Mouse (Mus musculus) neural tube, embryonic 15.5 days (tissue): Measurements from ENCODE around the gene Lrp4. TPM values are rescaled to one million over a fixed set of nuclear protein-coding genes. Genes with fewer than 3 reads are reported as not detected.
"Not testable (repeated sequence)": the region's sequence is repeated elsewhere in the genome, so short reads cannot be mapped to it uniquely, and the experiment has no call there.

ENCODE experiments used
- ATAC-seq: fragments of 200-750 bp; cut with Nextera tagmentation; 2 replicates; pipeline ENCODE4 v1.8.0; 2017; ENCODE audit warnings: mild to moderate bottlenecking, moderate TSS enrichment, moderate library complexity; ENCODE audit not compliant: low FRiP score
- H3K27ac ChIP-seq: fragments of 300-500 bp; sonication (generic); replicated peaks from 2 replicates; pipeline ENCODE4 v1.5.1; 2015; ENCODE audit warnings: mild to moderate bottlenecking, inconsistent platforms
- H3K27me3 ChIP-seq: fragments of 300-500 bp; sonication (generic); replicated peaks from 2 replicates; pipeline ENCODE4 v1.6.1; 2015; ENCODE audit warnings: inconsistent platforms
- H3K36me3 ChIP-seq: fragments of 300-500 bp; sonication (generic); 2 replicates; pipeline ENCODE4 v1.6.1; 2015; ENCODE audit warnings: inconsistent platforms
- H3K4me1 ChIP-seq: fragments of 300-500 bp; sonication (generic); 2 replicates; pipeline ENCODE4 v1.6.1; 2015; ENCODE audit warnings: inconsistent platforms
- H3K4me2 ChIP-seq: fragments of 300-500 bp; sonication (generic); 2 replicates; pipeline ENCODE4 v1.6.1; 2015; ENCODE audit warnings: inconsistent platforms, mild to moderate bottlenecking, moderate library complexity
- H3K4me3 ChIP-seq: fragments of 300-500 bp; sonication (generic); replicated peaks from 2 replicates; pipeline ENCODE4 v1.5.1; 2015; ENCODE audit warnings: mild to moderate bottlenecking, inconsistent platforms
- H3K9ac ChIP-seq: fragments of 300-500 bp; sonication (generic); replicated peaks from 2 replicates; pipeline ENCODE4 v1.6.1; 2015; ENCODE audit warnings: mild to moderate bottlenecking, inconsistent platforms
- H3K9me3 ChIP-seq: fragments of 300-500 bp; sonication (generic); replicated peaks from 2 replicates; pipeline ENCODE4 v1.6.1; 2016; ENCODE audit warnings: inconsistent platforms
- WGBS: fragments of 180-500 bp; shearing (Covaris S2); methylation state at CpG from one replicate; pipeline ENCODE4 v1.1.7; 2015; ENCODE audit warnings: mixed read lengths; 5-methylcytosine and 5-hydroxymethylcytosine counted together
- polyA plus RNA-seq: library from polyadenylated mRNA; unstranded; fragments of >200 nt; fragmentation: Nextera tagmentation; extraction: Ambion mirVana; gene quantifications from 2 replicates; pipeline ENCODE4 v1.2.1, GENCODE M21; 2015

Gene Lrp4
- polyA plus RNA-seq, 1 experiment from 2014 or later = 7.3 TPM

DNA sequence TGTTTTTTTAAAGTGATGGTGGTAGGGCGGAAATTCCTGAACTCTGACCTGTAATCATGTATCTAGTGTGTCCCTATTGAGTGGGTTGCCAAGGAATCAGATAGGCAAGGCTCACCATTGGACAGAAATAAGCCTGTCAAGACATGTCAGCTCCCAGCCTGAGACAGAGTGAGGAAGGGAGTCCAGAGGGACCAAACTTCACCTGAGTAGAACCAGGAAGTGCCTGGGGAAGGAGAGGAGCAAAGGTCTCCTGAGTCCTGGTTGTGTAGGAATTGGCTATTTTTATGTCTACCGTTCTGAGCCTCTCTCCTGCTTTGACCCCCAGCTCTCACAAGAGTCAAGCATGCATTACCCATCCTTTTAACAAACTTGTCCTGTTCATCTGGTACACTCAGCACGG is 8.6 kb downstream of the Lrp4 start:
- no peak for ATAC-seq
- no peak overlapping the region for H3K4me3 ChIP-seq
- no peak overlapping the region for H3K9ac ChIP-seq
- peaks cover 26% of the 10 kb centered on the region for H3K4me1 ChIP-seq
- H3K4me2 ChIP-seq = no peak overlapping the region
- WGBS = 85% methylated on average over 3 of the region's 3 CpGs
- H3K27ac ChIP-seq = no peak overlapping the region
- no peaks in the 10 kb centered on the region for H3K27me3 ChIP-seq
- H3K9me3 ChIP-seq = no peaks in the 10 kb centered on the region
- no peaks in the 10 kb centered on the region for H3K36me3 ChIP-seq

DNA sequence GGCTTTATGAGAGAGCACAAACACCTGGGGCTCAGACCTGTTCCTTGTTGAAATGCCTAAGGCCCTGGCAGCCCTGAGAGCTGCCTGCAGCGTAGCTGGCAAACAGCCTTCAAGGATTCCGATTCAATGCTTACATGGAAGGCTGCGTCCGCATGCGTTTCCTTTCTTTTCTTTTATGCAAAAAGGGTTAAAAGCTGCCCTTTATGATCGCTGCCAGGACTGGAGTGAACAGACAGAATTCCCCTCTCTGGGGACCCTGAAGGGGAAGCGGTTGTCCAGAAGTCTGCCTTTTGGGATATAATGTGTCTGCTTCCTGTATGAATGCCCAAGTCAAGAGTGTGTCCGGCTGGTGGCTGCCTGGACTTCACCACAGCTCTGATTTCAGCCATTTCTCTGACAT is 10.3 kb downstream of the Lrp4 start:
- Histone ChIP-seq H3K9me3 (no peaks in the 10 kb centered on the region), H3K27ac (no peak overlapping the region)

GRCm38 (mm10) chr2:91470055-91470647 is 12.8 kb downstream of the Lrp4 start:
- WGBS = 16% methylated on average over 7 of the region's 7 CpGs
- no peak overlapping the region for H3K4me2 ChIP-seq
- H3K36me3 ChIP-seq = no peaks in the 10 kb centered on the region
- peaks cover 12% of the 10 kb centered on the region for H3K4me1 ChIP-seq
- no peak overlapping the region for H3K9ac ChIP-seq
- no peak overlapping the region for H3K4me3 ChIP-seq
- no peak overlapping the region for H3K27ac ChIP-seq
- ATAC-seq = peak; percentile 50; the same call in 1 of the 2 replicates
- H3K9me3 ChIP-seq = no peaks in the 10 kb centered on the region
- no peaks in the 10 kb centered on the region for H3K27me3 ChIP-seq

More for the DNA sequence above, 10.3 kb downstream of the Lrp4 start:
- whole genome bisulfite sequencing = 44% methylated on average over 8 of the region's 8 CpGs
- Histone ChIP-seq H3K27me3 (no peaks in the 10 kb centered on the region), H3K4me3 (no peak overlapping the region), H3K9ac (no peak overlapping the region), H3K36me3 (no peaks in the 10 kb centered on the region), H3K4me1 (peaks cover 20% of the 10 kb centered on the region), H3K4me2 (no peak overlapping the region)
- ATAC-seq = no peak

DNA sequence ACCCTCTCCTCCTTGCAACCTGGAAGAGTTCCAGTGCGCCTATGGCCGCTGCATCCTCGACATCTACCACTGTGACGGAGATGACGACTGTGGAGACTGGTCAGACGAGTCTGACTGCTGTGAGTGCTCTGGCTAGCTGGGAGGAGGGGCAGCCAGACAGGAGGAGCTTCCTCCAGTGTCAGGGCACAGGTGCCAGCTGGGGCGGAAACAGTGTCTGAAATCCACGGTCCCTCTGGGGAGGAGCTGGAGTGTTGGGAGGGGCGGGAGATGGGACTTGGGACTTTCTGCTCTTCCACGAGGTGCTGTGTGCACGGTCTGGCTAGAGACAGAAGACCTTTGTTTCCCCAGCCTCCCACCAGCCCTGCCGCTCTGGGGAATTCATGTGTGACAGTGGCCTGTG is 17.0 kb downstream of the Lrp4 start:
- H3K9me3 ChIP-seq = no peaks in the 10 kb centered on the region
- no peaks in the 10 kb centered on the region for H3K27me3 ChIP-seq
- no peak overlapping the region for H3K27ac ChIP-seq
- WGBS = 66% methylated on average over 12 of the region's 12 CpGs
- H3K36me3 ChIP-seq = no peaks in the 10 kb centered on the region
- no peak overlapping the region for H3K4me2 ChIP-seq
- H3K4me1 ChIP-seq = peaks cover 5% of the 10 kb centered on the region
- no peak overlapping the region for H3K9ac ChIP-seq
- no peak for ATAC-seq
- no peak overlapping the region for H3K4me3 ChIP-seq

- H3K4me3 ChIP-seq = no peak overlapping the region
- no peaks in the 10 kb centered on the region for H3K36me3 ChIP-seq
- no peak overlapping the region for H3K4me2 ChIP-seq
- H3K4me1 ChIP-seq = no peaks in the 10 kb centered on the region
- no peak for ATAC-seq
- no peak overlapping the region for H3K27ac ChIP-seq
- no peaks in the 10 kb centered on the region for H3K9me3 ChIP-seq
- H3K9ac ChIP-seq = no peak overlapping the region
- no peaks in the 10 kb centered on the region for H3K27me3 ChIP-seq
- WGBS = 85% methylated on average over 7 of the region's 7 CpGs
Observed at GRCm38 (mm10) chr2:91475791-91476190, 18.5 kb downstream of the Lrp4 start.

DNA sequence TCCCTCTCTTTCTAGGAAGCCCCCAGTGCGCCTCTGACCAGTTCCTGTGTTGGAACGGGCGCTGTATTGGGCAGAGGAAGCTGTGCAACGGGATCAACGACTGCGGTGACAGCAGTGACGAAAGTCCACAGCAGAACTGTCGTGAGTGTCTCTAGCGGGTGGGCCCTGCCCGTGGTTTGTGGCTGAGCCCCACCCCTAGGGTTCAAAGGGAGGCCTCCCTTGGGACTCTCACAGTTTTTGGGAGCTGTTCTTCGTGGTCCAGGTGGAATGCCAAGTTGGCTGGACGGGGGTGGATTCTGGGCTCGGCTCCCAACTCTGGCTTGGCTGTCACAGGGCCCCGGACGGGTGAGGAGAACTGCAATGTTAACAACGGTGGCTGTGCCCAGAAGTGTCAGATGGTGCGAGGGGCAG is 18.9 kb downstream of the Lrp4 start:
- Histone ChIP-seq H3K9ac (no peak overlapping the region), H3K4me2 (no peak overlapping the region), H3K27ac (no peak overlapping the region), H3K9me3 (no peaks in the 10 kb centered on the region), H3K4me3 (no peak overlapping the region), H3K4me1 (no peaks in the 10 kb centered on the region), H3K36me3 (no peaks in the 10 kb centered on the region), H3K27me3 (no peaks in the 10 kb centered on the region)
- WGBS = 84% methylated on average over 17 of the region's 17 CpGs
- no peak for ATAC-seq

GRCm38 (mm10) chr2:91476841-91477240 is 19.5 kb downstream of the Lrp4 start:
- no peak for ATAC-seq
- Histone ChIP-seq H3K4me3 (no peak overlapping the region), H3K4me2 (no peak overlapping the region), H3K9me3 (no peaks in the 10 kb centered on the region), H3K36me3 (no peaks in the 10 kb centered on the region), H3K4me1 (no peaks in the 10 kb centered on the region), H3K27ac (no peak overlapping the region), H3K9ac (no peak overlapping the region), H3K27me3 (no peaks in the 10 kb centered on the region)
- WGBS = 87% methylated on average over 7 of the region's 7 CpGs

GRCm38 (mm10) chr2:91480399-91480801 is 23.1 kb downstream of the Lrp4 start:
- H3K4me3 ChIP-seq = no peak overlapping the region
- H3K36me3 ChIP-seq = no peaks in the 10 kb centered on the region
- H3K27ac ChIP-seq = no peak overlapping the region
- H3K9ac ChIP-seq = no peak overlapping the region
- peak; percentile 44; the same call in 1 of the 2 replicates for ATAC-seq
- H3K9me3 ChIP-seq = no peaks in the 10 kb centered on the region
- no peaks in the 10 kb centered on the region for H3K27me3 ChIP-seq
- no peak overlapping the region for H3K4me2 ChIP-seq
- 92% methylated on average over 9 of the region's 9 CpGs for WGBS
- no peaks in the 10 kb centered on the region for H3K4me1 ChIP-seq

DNA sequence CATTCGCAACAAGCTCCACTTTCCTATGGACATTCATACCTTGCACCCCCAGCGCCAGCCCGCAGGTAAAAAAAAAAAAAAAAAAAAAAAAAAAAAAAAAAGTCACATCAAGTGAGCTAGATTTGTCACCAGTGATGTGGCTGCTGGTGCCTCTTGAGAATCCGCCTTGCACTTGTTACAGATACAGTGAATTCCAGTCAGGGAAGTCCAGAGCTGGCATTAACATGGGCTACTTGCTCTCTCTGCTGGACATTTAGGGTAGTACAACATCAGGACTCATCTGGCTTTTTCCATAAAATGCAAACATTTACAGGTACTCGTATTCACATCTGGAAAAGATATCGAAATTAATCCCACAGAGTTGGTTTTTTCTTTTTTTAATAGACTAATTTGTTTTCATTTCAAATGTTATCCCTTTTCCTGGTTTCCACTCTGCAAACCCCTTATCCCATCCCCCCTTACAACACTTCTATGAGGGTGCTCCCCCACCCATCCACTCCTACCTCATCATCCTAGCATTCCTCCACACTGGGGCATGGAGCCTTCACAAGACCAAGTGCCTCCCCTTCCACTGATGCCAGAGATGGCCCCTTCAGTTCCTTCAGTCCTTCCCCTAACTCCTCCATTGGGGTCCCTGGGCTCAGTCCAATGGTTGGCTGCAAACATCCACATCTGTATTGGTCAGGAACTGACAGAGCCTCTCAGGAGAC is 23.6 kb downstream of the Lrp4 start:
- peak; percentile 87 for ATAC-seq
- H3K27ac ChIP-seq = no peak overlapping the region
- no peaks in the 10 kb centered on the region for H3K36me3 ChIP-seq
- no peaks in the 10 kb centered on the region for H3K9me3 ChIP-seq
- H3K9ac ChIP-seq = no peak overlapping the region
- H3K4me3 ChIP-seq = no peak overlapping the region
- no peaks in the 10 kb centered on the region for H3K27me3 ChIP-seq
- 69% methylated on average over 6 of the region's 6 CpGs for WGBS
- no peaks in the 10 kb centered on the region for H3K4me1 ChIP-seq
- no peak overlapping the region for H3K4me2 ChIP-seq

DNA sequence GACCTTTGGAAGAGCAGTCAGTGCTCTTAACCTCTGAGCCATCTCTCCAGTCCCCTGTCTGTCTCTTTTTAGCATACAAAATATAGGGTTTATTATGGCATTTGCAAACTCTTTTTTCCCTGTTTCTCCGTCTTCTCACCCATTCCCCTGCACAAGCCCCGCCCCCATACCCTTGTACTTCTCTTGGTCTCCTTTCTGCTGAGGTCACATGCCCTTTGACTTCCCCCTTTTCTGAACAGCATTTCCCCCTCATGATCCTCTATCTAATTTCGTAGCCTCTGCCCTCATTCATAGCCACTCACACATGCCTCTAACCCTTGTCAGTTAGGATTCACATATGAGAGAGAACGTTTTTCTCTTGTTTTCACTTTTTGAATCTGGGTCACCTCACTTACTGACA is 27.4 kb downstream of the Lrp4 start:
- Histone ChIP-seq H3K4me2 (no peak overlapping the region), H3K4me3 (no peak overlapping the region), H3K27ac (no peak overlapping the region), H3K27me3 (no peaks in the 10 kb centered on the region), H3K9ac (no peak overlapping the region), H3K36me3 (no peaks in the 10 kb centered on the region), H3K4me1 (no peaks in the 10 kb centered on the region), H3K9me3 (no peaks in the 10 kb centered on the region)
- WGBS = 81% methylated on average over 4 of the region's 4 CpGs
- ATAC-seq = no peak

- no peaks in the 10 kb centered on the region for H3K4me1 ChIP-seq
- WGBS = 92% methylated on average over 6 of the region's 6 CpGs
- no peak for ATAC-seq
Observed at GRCm38 (mm10) chr2:91485256-91485655, 27.9 kb downstream of the Lrp4 start.

DNA sequence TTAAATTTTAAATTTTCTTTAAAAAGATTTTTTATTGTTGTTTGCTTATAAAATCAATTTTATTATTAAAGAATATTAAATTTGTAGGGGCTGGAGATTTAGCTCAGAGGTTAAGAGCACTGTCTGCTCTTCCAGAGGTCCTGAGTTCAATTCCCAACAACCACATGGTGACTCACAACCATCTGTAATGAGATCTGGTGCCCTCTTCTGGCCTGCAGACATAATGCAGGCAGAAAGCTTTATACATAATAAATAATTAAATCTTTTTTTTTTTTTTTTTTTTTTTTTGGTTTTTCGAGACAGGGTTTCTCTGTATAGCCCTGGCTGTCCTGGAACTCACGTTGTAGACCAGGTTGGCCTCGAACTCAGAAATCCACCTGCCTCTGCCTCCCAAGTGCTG is 30.0 kb downstream of the Lrp4 start:
- not testable (repeated sequence) for H3K9ac ChIP-seq, H3K4me1 ChIP-seq, H3K4me2 ChIP-seq, H3K36me3 ChIP-seq, H3K4me3 ChIP-seq, H3K27me3 ChIP-seq, H3K27ac ChIP-seq, H3K9me3 ChIP-seq, ATAC-seq
- 60% methylated on average over 3 of the region's 3 CpGs for WGBS

More at GRCm38 (mm10) chr2:91485256-91485655, 27.9 kb downstream of the Lrp4 start:
- no peak overlapping the region for H3K27ac ChIP-seq
- no peaks in the 10 kb centered on the region for H3K27me3 ChIP-seq
- no peaks in the 10 kb centered on the region for H3K36me3 ChIP-seq
- H3K9ac ChIP-seq = no peak overlapping the region
- H3K9me3 ChIP-seq = no peaks in the 10 kb centered on the region
- no peak overlapping the region for H3K4me2 ChIP-seq
- no peak overlapping the region for H3K4me3 ChIP-seq
